Mouse (Mus musculus) lung, postnatal 25 days (tissue): Measurements from ENCODE around the gene Kremen1.

ENCODE experiments used
- DNase-seq: peaks from one replicate; pipeline ENCODE4 v3.0.0; 2022; ENCODE audit warnings: low spot score

Gene Kremen1

GRCm38 (mm10) chr11:5172861-5173260, 88.5 kb downstream of the Kremen1 start:
- DNase-seq, result no peak

GRCm38 (mm10) chr11:5167311-5167710, 94.0 kb downstream of the Kremen1 start:
- no peak for DNase-seq

- DNase-seq, result peak; percentile 41
Observed at GRCm38 (mm10) chr11:5165471-5165916, 95.9 kb downstream of the Kremen1 start.

GRCm38 (mm10) chr11:5164310-5164709, 97.0 kb downstream of the Kremen1 start:
- no peak for DNase-seq

GRCm38 (mm10) chr11:5163421-5163820, 97.9 kb downstream of the Kremen1 start:
- no peak for DNase-seq

GRCm38 (mm10) chr11:5160722-5161485, 100.5 kb downstream of the Kremen1 start:
- DNase-seq, result peak; percentile 50

- DNase-seq, result no peak
Observed at GRCm38 (mm10) chr11:5158056-5158455, 103.3 kb downstream of the Kremen1 start.

GRCm38 (mm10) chr11:5154961-5155805, 106.2 kb downstream of the Kremen1 start:
- no peak for DNase-seq

GRCm38 (mm10) chr11:5151680-5152337, 109.5 kb downstream of the Kremen1 start, which contains the start of gene Emid1:
TSS of gene Emid1 (minus strand) at chr11:5152257.
- no peak for DNase-seq

GRCm38 (mm10) chr11:5151247-5151630, 110.1 kb downstream of the Kremen1 start:
- DNase-seq, result no peak

GRCm38 (mm10) chr11:5150416-5151246, 110.7 kb downstream of the Kremen1 start:
- DNase-seq, result no peak

GRCm38 (mm10) chr11:5149955-5150354, 111.4 kb downstream of the Kremen1 start:
- no peak for DNase-seq

GRCm38 (mm10) chr11:5149249-5149648, 112.1 kb downstream of the Kremen1 start:
- DNase-seq, result no peak

- DNase-seq, result no peak
Observed at GRCm38 (mm10) chr11:5145600-5145999, 115.8 kb downstream of the Kremen1 start.

- DNase-seq, result no peak
Observed at GRCm38 (mm10) chr11:5141965-5142364, 119.4 kb downstream of the Kremen1 start.
